Mouse (Mus musculus): ENCODE measurements around the gene Iqcd. TPM values are rescaled to one million over a fixed set of nuclear protein-coding genes. Genes with fewer than 3 reads are reported as not detected.

Iqcd gene
- polyA plus RNA-seq, 1 experiment from 2014 or later, result 0.81 TPM

- Histone ChIP-seq H3K27me3 (replicated peaks; ENCODE audit: low read depth, poor library complexity, severe bottlenecking) (no peaks in the 10 kb centered on the region), H3K4me3 (no peak overlapping the region), H3K27ac (replicated peaks) (no peak overlapping the region), H3K4me1 (peaks cover 58% of the 10 kb centered on the region), H3K36me3 (replicated peaks) (peaks cover 17% of the 10 kb centered on the region), H3K9me3 (no peaks in the 10 kb centered on the region)
- 82% methylated on average over 11 of the region's 11 CpGs for WGBS
- DNase-seq (ENCODE audit: low spot score), result no peak
Measured at GRCm38 (mm10) chr5:120576781-120577301, 12.0 kb upstream of the Iqcd start.

GRCm38 (mm10) chr5:120577935-120578441, 10.8 kb upstream of the Iqcd start:
- peaks cover 58% of the 10 kb centered on the region for H3K4me1 ChIP-seq

GRCm38 (mm10) chr5:120578504-120579081, 10.2 kb upstream of the Iqcd start:
- 0 out of 2 replicates have a peak overlapping the region, but pooled peaks have one; percentile 13 for H3K4me3 ChIP-seq
- peaks cover 33% of the 10 kb centered on the region for H3K36me3 ChIP-seq (replicated peaks)
- peaks cover 53% of the 10 kb centered on the region for H3K4me1 ChIP-seq
- peak; percentile 65 for DNase-seq (ENCODE audit: low spot score)
- 41% methylated on average over 12 of the region's 12 CpGs for WGBS
- H3K27me3 ChIP-seq (replicated peaks; ENCODE audit: low read depth, poor library complexity, severe bottlenecking), result no peaks in the 10 kb centered on the region
- peak overlapping the region; percentile 76 for H3K27ac ChIP-seq (replicated peaks)
- no peaks in the 10 kb centered on the region for H3K9me3 ChIP-seq

More at GRCm38 (mm10) chr5:120577935-120578441, 10.8 kb upstream of the Iqcd start:
- no peak for DNase-seq (ENCODE audit: low spot score)
- Histone ChIP-seq H3K27ac (replicated peaks) (peak overlapping the region; percentile 76), H3K27me3 (replicated peaks; ENCODE audit: low read depth, poor library complexity, severe bottlenecking) (no peaks in the 10 kb centered on the region), H3K36me3 (replicated peaks) (peaks cover 27% of the 10 kb centered on the region), H3K9me3 (no peaks in the 10 kb centered on the region), H3K4me3 (0 out of 2 replicates have a peak overlapping the region, but pooled peaks have one; percentile 13)
- 50% methylated on average over 10 of the region's 10 CpGs for WGBS

GRCm38 (mm10) chr5:120579211-120579897, 9.5 kb upstream of the Iqcd start:
- 62% methylated on average over 26 of the region's 26 CpGs for WGBS
- no peak for DNase-seq (ENCODE audit: low spot score)
- Histone ChIP-seq H3K4me3 (0 out of 2 replicates have a peak overlapping the region, but pooled peaks have one; percentile 2), H3K4me1 (peaks cover 50% of the 10 kb centered on the region), H3K36me3 (replicated peaks) (peaks cover 41% of the 10 kb centered on the region), H3K27ac (replicated peaks) (peak overlapping the region; percentile 76), H3K27me3 (replicated peaks; ENCODE audit: low read depth, poor library complexity, severe bottlenecking) (no peaks in the 10 kb centered on the region), H3K9me3 (no peaks in the 10 kb centered on the region)

GRCm38 (mm10) chr5:120579898-120580626, 8.8 kb upstream of the Iqcd start:
- 91% methylated on average over 26 of the region's 26 CpGs for WGBS
- Histone ChIP-seq H3K36me3 (replicated peaks) (peaks cover 48% of the 10 kb centered on the region), H3K4me3 (no peak overlapping the region), H3K27me3 (replicated peaks; ENCODE audit: low read depth, poor library complexity, severe bottlenecking) (no peaks in the 10 kb centered on the region), H3K4me1 (peaks cover 49% of the 10 kb centered on the region), H3K27ac (replicated peaks) (peak overlapping the region; percentile 76), H3K9me3 (no peaks in the 10 kb centered on the region)
- DNase-seq (ENCODE audit: low spot score), result no peak

DNA sequence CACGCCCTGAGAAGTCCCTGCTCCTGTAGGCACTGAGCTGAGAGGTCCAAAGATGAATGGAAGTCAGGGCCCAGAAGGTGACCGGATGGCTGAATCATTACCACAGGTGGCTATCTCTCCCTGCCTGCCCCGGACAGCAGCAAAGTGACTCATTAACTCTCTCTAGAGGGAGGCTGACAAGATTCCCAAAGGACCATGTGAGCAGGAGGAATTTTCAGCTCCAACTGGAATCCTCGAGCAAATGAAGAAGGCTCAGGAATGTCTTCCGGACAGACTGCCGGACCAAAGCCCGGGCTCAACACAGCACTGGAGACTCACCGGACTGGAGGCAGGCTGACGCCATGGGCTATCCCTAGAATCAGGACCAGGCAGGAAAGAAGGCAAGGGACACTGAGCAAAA, 6.8 kb upstream of the Iqcd start:
- Histone ChIP-seq H3K36me3 (replicated peaks) (peaks cover 48% of the 10 kb centered on the region), H3K4me1 (peaks cover 55% of the 10 kb centered on the region), H3K4me3 (no peak overlapping the region), H3K27ac (replicated peaks) (no peak overlapping the region), H3K27me3 (replicated peaks; ENCODE audit: low read depth, poor library complexity, severe bottlenecking) (no peaks in the 10 kb centered on the region), H3K9me3 (no peaks in the 10 kb centered on the region)
- no peak for DNase-seq (ENCODE audit: low spot score)
- 83% methylated on average over 9 of the region's 9 CpGs for WGBS

GRCm38 (mm10) chr5:120583511-120583910, 5.3 kb upstream of the Iqcd start:
- Histone ChIP-seq H3K9me3 (no peaks in the 10 kb centered on the region), H3K4me3 (no peak overlapping the region), H3K36me3 (replicated peaks) (peaks cover 48% of the 10 kb centered on the region), H3K4me1 (peaks cover 54% of the 10 kb centered on the region), H3K27ac (replicated peaks) (no peak overlapping the region), H3K27me3 (replicated peaks; ENCODE audit: low read depth, poor library complexity, severe bottlenecking) (0 out of 2 replicates have a peak, but pooled peaks cover 4% of the 10 kb centered on the region)
- 89% methylated on average over 4 of the region's 4 CpGs for WGBS
- no peak for DNase-seq (ENCODE audit: low spot score)

- peak; percentile 43 for DNase-seq (ENCODE audit: low spot score)
- H3K4me1 ChIP-seq, result peaks cover 46% of the 10 kb centered on the region
- H3K4me3 ChIP-seq, result no peak overlapping the region
- H3K9me3 ChIP-seq, result no peaks in the 10 kb centered on the region
- H3K27ac ChIP-seq (replicated peaks), result no peak overlapping the region
- H3K27me3 ChIP-seq (replicated peaks; ENCODE audit: low read depth, poor library complexity, severe bottlenecking), result 0 out of 2 replicates have a peak, but pooled peaks cover 4% of the 10 kb centered on the region
- WGBS, result 43% methylated on average over 15 of the region's 15 CpGs
- H3K36me3 ChIP-seq (replicated peaks), result peaks cover 44% of the 10 kb centered on the region
Measured at GRCm38 (mm10) chr5:120584968-120585367, 3.8 kb upstream of the Iqcd start.

DNA sequence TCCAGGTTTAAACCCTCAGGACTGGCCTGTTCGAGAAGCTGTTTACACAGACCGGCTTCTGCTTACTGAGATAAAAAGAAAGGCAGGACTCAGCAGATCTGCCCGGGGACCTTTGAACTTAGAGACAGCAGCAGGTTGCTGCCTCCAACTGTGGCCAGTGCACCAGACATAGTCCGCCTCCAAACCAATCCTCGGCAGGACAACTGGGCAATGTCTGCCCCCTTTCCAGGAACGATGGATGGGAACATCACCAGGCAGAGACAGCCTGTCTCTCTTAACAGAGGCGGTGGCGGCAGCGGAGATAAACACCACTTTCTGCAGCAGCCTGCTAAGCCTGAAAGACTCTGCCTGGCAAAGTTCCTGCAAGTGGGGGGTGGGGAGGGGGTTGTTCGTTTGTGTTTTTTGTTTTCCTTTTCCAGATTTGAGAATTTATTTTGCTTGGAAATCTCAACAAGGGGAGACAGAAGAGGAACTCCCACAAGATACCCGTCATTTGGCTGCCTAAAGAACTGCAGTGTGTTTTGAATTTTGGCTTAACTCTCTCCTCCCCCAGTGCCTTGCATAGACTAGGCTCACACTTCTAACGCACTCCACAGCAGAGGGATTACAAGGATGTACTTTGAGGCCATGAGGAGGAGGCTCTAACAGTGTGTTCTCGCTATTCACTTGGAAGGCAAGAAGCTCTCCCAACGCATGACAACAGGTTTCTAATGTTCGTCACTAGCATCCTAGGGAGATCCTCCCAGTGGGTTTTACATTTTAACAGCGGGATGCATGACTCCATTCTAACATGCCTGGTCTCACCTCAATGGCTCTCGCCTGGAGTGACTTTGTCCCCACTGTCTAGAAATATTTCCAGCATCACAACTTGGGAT, 1.8 kb upstream of the Iqcd start:
- peak overlapping the region; percentile 87; the same call in 1 of the 2 replicates for H3K27ac ChIP-seq (replicated peaks)
- no peaks in the 10 kb centered on the region for H3K9me3 ChIP-seq
- 13% methylated on average over 17 of the region's 17 CpGs for WGBS
- H3K4me1 ChIP-seq, result peaks cover 41% of the 10 kb centered on the region
- peak overlapping the region; percentile 85 for H3K4me3 ChIP-seq
- H3K36me3 ChIP-seq (replicated peaks), result peaks cover 29% of the 10 kb centered on the region
- 0 out of 2 replicates have a peak, but pooled peaks cover 4% of the 10 kb centered on the region for H3K27me3 ChIP-seq (replicated peaks; ENCODE audit: low read depth, poor library complexity, severe bottlenecking)
- no peak for DNase-seq (ENCODE audit: low spot score)

GRCm38 (mm10) chr5:120587616-120587926, 1.2 kb upstream of the Iqcd start:
- 0 out of 2 replicates have a peak, but pooled peaks cover 4% of the 10 kb centered on the region for H3K27me3 ChIP-seq (replicated peaks; ENCODE audit: low read depth, poor library complexity, severe bottlenecking)
- no peak for DNase-seq (ENCODE audit: low spot score)
- no peaks in the 10 kb centered on the region for H3K9me3 ChIP-seq
- H3K36me3 ChIP-seq (replicated peaks), result peaks cover 25% of the 10 kb centered on the region
- peaks cover 41% of the 10 kb centered on the region for H3K4me1 ChIP-seq
- 39% methylated on average over 9 of the region's 9 CpGs for WGBS
- H3K4me3 ChIP-seq, result peak overlapping the region; percentile 85
- H3K27ac ChIP-seq (replicated peaks), result peak overlapping the region; percentile 87; the same call in 1 of the 2 replicates

GRCm38 (mm10) chr5:120587940-120588568, 762 bp upstream of the Iqcd start:
- Histone ChIP-seq H3K4me3 (peak overlapping the region; percentile 85), H3K27ac (replicated peaks) (peak overlapping the region; percentile 87), H3K9me3 (no peaks in the 10 kb centered on the region), H3K27me3 (replicated peaks; ENCODE audit: low read depth, poor library complexity, severe bottlenecking) (0 out of 2 replicates have a peak, but pooled peaks cover 4% of the 10 kb centered on the region), H3K4me1 (peaks cover 41% of the 10 kb centered on the region), H3K36me3 (replicated peaks) (peaks cover 21% of the 10 kb centered on the region)
- no peak for DNase-seq (ENCODE audit: low spot score)
- WGBS, result 1% methylated on average over 27 of the region's 29 CpGs
